Mouse (Mus musculus) A20 (cell line): ENCODE data around the gene Sfmbt1.
A peak's percentile ranks its signal among the peaks of the same experiment; 100 is the strongest.

Source experiments
- DNase-seq: peaks from one replicate; pipeline ENCODE4 v3.0.0-alpha.2; 2011; ENCODE audit warnings: low read depth, low spot score

The Sfmbt1 gene

DNA sequence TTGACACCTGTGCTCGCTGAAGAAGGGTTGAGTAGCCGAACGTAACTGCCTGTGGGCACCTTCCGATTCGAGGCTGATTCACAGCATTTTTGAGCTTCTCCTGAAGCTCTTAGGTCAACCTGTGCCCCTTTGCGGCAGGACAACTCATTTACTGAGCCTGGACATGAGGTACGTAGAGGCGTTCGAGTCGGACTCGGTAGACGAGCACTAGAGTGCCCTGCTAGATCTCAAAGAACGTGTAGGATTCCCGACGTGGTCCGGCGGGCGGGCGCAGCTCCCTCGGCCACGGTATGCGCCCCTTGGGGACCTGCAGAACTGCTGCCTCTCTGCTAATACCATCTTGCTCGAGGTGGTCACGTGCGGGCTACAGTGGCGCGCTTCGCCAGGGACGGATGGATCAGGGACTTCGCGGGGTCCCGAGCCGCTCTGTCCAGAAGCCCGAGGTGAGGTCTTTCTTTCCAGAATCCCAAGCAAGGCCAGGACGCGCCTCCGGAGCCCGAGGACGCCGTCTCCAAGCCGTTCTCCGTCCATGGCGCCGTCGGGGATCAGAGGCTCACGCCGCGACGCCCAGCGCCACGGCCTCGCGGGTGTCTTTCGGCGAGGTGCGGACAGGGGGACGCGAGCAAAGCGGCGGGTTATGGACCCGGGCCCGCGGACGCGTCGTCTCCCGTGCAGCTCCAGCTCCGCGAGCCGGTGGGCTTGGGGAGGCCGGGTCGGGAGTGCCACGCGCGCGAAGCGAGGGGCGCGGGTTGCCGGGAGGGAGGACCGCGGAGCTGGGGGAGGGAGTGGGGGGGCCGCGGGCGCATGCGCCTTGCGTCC, at the start of gene Sfmbt1:
Gene Sfmbt1 (plus strand): TSS at position 51 of the 819 bp plus-strand sequence.
- DNase-seq, result peak; percentile 63

GRCm38 (mm10) chr14:30666061-30666460, 48.6 kb upstream of the Sfmbt1 start:
- DNase-seq, result no peak

DNA sequence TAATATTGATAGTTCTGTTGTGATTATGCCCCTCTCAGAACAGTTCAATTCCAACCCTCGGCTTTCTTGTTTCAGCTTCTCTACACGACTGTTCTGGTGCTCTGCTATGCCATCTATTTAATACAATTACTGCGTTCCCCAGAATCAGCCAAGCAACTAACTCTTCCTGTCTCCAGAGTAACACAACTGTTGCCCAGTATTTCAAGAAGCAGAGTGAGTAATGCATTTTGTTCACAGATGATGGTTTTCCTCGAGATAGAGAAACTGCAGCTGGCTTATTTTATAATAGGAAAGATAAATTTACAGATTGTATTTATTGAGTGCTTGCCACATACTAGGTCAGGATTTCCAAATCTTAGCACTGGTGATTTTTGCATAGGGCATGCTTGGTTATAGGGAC, 48.0 kb upstream of the Sfmbt1 start:
- DNase-seq, result no peak

- DNase-seq, result no peak
Observed at GRCm38 (mm10) chr14:30670161-30670560, 44.5 kb upstream of the Sfmbt1 start.

DNA sequence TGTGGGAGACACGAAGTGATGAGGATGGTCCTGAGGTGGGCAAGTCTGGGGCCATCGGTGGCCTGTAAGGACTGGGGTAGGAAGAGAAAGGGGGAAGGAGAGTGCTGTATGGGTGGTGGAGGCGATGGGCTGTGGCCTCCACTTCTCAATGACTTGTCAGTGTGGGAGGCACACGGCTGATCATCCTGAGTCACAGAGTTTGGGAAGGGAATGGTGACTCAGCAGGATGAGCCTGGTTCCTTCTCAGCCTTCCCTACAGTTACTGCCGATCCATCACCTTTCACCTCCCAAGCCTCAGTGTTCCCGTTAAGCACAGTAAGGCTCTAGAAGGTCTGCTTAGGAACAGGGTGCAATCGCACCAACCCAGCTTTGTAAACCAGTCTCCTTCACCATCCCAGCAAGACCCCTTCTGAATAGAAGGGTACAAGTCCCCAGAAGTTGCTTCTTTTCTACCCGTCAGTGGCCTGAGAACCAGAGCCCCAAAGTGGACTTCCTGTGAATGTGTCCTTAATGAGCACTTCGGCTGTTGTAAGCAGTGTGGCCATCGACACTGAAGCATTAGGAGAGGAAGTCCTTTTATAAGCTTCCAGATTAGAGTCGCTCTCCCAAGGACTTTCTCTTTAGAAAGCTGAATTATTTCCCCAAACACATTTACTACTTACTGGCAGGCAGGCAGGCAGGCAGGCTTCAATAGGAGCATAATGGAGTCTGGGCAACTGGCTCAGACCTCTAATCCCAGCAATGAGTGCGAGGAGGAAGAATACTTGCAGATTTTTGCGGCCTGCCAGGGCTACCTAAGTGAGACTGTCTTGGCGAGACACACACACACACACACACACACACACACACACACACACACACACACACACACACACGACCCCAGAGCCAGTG, 43.3 kb upstream of the Sfmbt1 start:
- peak; percentile 10 for DNase-seq

- DNase-seq, result peak; percentile 90
Observed at GRCm38 (mm10) chr14:30671986-30672312, 42.7 kb upstream of the Sfmbt1 start.

DNA sequence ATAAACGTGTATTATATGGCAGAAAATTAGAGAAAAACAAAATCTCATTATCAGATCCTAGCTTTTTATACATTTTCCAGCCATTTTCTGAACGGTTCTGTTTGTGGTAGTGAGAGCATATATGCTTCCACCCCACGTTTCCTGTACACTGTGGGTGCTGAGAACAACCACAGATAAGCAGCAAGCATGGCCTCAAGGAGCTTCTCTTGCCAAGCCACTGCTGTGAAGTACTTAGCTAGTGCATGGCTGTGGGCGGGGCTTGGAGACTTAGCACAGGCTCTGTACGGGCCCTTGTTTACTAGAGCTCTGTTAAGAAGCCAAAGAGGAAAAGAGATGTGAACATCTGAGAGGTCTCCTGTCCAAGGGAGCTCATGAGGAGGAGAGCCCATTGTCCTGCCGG, 39.7 kb upstream of the Sfmbt1 start:
- no peak for DNase-seq

DNA sequence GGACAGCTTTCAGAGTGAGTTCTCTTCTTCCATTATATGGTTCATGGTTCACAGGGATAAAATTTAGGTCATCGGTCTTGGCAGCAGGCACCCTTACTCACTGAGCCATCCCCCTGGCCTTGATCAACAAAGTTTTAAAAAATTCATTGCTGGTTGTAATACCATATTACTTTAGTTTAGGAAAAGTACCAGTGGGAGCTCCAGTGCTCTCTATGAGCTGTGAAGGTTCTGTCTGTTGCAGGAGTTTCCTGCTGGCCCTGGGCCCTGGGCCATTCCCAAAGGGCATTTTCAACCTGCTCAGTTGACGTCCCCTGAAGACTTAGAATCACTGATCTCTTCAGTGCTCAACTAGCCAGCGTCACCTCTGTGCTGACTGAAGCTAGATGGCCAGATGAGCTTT, 32.5 kb upstream of the Sfmbt1 start:
- no peak for DNase-seq

GRCm38 (mm10) chr14:30690685-30691084, 24.0 kb upstream of the Sfmbt1 start:
- DNase-seq, result no peak

DNA sequence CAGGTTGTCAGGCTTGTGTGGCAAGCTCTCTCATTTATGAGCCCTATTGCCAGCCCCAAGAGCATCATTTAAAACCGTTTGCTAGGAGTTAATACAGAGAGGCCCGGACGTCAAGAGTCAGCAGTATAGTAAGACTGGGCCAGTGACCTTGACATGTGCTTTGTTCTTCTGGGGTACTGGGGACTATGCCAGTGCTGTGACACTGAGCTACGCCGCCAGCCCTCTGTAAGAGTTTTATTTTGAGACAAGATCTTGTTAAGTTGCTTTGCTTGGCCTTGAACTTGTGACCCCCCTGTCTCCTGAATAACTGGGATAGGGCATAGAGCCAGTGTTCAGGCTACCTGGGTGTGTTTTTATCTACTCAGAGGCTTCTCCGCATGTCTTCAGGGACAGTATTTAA, 22.2 kb upstream of the Sfmbt1 start:
- no peak for DNase-seq

DNA sequence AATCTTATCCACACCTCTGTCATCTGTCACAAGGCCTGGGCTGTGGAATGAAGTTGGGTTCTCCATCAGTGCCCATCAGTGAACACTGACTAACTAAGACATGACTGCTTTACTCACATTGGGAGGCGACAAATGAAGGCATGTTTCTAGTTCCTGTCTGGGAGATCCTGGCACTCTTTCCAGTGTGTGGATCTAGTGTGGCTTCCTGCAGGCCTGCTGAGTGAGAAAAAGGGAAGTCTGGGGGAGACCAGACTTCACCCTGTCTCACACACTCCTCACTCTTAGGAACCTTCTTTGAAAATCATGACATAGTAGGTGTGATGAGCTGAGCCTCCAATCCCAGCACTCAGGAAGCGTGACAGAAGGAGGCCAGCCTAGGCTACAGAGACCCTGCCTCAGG, 19.9 kb upstream of the Sfmbt1 start:
- no peak for DNase-seq

DNA sequence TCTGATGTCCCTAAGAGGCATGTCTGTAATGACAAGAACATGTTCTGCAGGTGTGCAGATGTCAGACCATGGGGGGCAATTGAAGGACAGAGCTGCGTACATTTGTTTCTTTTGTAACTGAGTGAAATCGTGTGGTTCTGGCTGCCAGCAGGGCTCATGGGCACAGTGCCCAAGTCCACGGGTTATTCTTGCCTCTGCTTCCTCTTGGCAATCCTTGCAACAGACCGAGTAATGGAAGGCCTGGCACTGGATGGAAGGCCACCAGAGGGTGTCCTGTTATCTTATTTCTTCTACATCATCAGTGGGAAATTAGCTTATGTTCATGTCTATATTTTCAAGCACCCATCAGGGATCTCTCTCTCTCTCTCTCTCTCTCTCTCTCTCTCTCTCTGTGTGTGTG, 19.0 kb upstream of the Sfmbt1 start:
- DNase-seq, result no peak

DNA sequence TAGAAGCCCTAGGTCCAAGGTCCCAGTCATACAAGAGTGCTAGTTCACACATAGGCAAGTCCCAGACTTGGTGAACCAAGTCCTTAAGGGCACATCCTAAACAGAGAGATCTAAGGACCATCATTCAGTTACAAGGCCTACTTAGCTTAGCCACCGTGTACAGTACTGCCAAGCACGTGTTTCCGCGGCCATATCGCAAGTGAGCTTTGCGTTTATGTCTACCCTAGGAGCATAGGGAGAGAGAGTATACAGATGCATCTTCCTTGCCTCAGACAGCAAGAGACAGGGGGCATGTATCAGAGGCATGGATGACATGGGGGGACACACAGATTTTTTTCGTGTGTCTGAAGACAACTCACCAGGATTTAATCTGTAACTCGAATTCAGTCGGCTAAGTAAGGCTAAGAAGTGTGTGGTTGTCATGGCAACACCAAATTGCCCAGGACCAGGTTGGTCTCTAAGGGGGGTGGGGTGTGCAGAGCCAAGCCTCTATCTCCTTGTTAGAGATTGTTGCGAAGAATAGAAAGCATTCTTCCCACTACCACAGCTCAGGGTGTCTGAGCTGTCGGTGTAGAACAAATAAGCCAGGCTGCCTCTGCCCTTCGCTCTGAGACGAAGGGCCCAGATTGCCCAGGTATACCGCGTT, 17.1 kb upstream of the Sfmbt1 start:
- no peak for DNase-seq

DNA sequence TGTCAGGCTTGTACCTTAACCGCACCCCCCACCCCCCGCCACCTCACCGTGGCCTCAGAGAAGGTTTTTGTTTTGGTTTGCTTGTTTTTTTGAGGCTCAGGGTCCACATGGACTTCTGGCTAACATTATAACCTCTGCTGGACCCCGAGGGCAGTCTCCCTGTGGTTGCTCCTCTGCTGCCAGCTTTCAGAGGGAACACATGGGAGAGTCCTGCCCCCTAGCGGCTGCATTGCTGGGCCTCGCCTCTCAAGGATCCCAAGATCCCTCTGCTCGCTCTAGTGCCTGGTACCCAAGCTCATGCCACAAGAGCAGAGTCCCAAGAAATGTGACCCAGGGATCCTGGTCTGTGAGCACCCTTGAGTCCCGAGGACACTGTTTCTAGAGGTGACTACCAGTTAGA, 15.0 kb upstream of the Sfmbt1 start:
- peak; percentile 73 for DNase-seq

- no peak for DNase-seq
Observed at GRCm38 (mm10) chr14:30702512-30702911, 12.1 kb upstream of the Sfmbt1 start.

- no peak for DNase-seq
Observed at GRCm38 (mm10) chr14:30703079-30703478, 11.6 kb upstream of the Sfmbt1 start.

DNA sequence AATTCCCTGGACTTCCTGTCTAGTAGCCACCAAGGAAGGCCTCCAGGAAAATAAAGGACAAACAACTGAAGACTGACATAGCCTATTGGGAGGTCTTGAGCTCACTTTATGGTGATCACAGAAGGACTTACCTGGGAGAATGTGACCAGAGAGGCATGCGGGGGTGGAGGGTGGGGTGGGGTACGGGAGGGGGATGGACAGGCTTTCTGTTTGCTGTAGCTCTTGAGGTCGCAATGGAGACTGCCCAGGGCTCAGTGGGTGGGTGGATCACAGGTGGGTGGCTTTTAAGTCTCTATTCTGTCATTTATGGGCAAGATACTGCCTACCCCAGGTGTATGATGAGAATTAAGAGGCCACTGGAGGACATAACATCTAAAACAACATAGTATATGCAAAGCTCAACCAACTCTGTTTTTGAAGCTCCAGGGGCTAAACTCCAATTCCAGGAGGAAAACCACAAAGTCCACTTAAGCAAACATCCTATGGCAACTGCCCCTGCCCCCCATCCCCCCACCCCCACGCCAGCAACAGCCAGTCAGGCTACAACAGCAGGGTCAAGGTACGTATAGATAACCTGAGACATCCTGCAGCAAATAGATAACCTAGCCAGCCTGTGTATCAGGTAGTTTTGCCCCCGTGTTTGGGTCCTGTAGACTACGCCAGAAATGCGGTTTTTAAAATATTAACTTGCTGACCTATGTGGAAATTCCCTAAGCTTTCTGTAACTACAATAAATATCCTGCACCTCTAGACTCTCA, 10.4 kb upstream of the Sfmbt1 start:
- DNase-seq, result no peak

- DNase-seq, result no peak
Observed at GRCm38 (mm10) chr14:30711892-30712291, 2.8 kb upstream of the Sfmbt1 start.

DNA sequence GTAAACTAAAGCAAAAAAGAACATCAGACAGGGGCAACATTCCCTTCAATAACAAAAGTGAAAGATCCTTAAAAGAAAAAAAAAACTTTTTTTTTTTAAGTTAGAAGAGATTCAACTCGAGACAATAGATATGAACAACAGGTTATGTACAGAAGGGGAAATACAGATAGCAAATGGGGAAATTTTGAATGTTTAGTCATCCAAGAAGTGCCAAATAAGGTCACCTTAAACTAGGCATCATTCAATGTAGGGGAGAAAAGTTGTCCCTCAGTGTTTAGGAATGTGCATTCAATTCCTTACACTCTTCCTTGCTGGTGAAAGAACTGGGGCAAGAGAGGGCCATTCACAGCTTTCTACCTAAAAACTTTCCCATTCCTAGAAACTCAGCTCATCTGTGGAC, 880 bp upstream of the Sfmbt1 start:
- no peak for DNase-seq

DNA sequence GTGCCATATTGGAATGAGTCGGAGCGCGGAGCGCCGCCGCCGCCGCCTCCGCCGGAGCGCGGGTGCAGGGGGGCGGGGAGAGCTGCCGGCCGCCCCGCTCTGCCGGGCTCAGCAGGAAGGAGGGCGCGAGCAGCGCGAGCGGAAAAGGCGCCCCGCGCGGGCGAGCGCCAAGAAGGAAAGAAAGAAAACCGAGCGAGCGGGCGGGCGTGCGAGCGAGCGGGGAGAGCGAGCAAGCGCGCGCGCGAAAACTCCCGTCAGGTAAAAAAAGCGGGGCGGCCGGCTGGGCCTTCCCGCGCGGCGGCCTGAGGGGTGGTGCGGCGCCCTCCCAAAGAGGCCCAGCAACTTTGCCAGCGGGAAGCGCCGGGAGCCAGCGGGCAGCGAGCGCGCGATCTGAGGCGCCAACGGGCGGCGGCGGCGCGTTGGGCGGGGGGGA, 985 bp downstream of the Sfmbt1 start:
- peak; percentile 89 for DNase-seq
